Mouse (Mus musculus): ENCODE measurements around the gene Radil. TPM values are rescaled to one million over a fixed set of nuclear protein-coding genes. Genes with fewer than 3 reads are reported as not detected.

The Radil gene
- polyA plus RNA-seq, 1 experiment from 2014 or later, result 4.4 TPM

DNA sequence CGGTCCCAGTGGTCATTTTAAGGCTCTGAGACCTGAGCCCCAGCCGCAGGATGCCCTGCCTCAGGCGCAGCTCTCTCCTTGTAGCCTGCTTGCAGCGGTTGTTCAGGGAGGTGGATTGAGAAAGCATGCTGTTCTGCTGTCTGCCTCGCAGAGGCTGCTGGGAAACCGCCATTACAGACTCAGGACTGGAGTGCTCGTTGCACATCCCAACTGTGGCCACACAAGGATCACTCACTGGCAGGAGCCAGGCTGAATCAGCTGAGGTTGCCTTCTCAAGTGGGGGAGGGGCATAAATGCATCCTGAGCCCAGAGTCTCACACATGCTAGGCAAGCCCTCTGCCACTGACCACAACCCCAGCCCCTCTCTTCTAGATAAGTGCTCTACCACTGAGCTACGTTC is 105.2 kb downstream of the Radil start:
- Histone ChIP-seq H3K36me3 (ENCODE audit: control insufficient read depth, insufficient read depth, low read length) (peaks cover 4% of the 10 kb centered on the region), H3K9me3 (ENCODE audit: control insufficient read depth, low read length) (no peaks in the 10 kb centered on the region), H3K27me3 (ENCODE audit: control insufficient read depth, insufficient read depth, low read length) (no peaks in the 10 kb centered on the region), H3K4me3 (ENCODE audit: low read depth, low read length) (no peak overlapping the region), H3K9ac (ENCODE audit: low read length) (no peak overlapping the region), H3K4me1 (ENCODE audit: control insufficient read depth, insufficient read depth, low read length) (peaks cover 34% of the 10 kb centered on the region), H3K4me2 (no peak overlapping the region), H3K27ac (ENCODE audit: low read depth, low read length) (0 out of 2 replicates have a peak overlapping the region, but pooled peaks have one; percentile 22)
- 52% methylated on average over 8 of the region's 8 CpGs for WGBS
- no peak for DNase-seq (ENCODE audit: low spot score, missing footprints)
- ATAC-seq (ENCODE audit: low FRiP score), result peak; percentile 30; the same call in 1 of the 2 replicates

DNA sequence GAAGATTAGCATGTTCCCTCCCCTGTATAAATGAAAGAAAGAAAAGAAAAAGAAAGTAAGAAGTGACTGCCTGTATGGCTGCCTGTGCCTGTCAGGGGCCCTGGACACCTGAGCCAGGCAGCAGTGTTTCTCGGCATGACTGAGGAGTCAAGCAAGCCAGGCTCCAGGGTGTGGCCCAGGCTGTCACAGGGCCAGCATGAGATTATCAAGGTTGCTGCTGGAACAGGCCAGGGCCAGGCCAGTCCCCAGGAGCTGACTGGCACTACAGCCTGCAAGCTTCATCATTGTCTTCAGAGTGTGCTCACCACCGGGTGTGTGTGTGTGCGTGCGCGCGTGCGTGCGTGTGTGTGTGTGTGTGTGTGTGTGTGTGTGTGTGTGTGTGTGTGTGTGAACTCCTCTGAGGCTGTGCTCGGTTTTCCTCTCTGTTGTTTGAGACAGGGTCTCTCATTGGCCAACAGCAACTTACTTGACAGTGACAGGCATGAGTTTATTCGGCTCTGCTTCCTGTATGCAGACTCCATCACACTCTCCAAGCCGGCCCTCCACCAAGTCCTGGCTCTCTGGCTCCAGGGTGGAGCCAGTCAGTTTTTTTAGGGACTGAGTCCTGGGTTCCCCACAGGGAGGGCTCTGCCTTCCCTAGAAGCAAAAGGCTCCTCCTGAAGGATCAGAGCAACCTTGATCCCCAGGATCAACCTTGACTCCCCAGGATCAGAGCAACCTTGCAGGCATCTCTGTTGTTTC is 105.9 kb downstream of the Radil start:
- H3K36me3 ChIP-seq (ENCODE audit: control insufficient read depth, insufficient read depth, low read length), result no peaks in the 10 kb centered on the region; the same call in 1 of the 2 replicates
- H3K4me1 ChIP-seq (ENCODE audit: control insufficient read depth, insufficient read depth, low read length), result peaks cover 41% of the 10 kb centered on the region
- no peak overlapping the region for H3K4me3 ChIP-seq (ENCODE audit: low read depth, low read length)
- peak overlapping the region; percentile 22; the same call in 1 of the 2 replicates for H3K27ac ChIP-seq (ENCODE audit: low read depth, low read length)
- H3K9ac ChIP-seq (ENCODE audit: low read length), result no peak overlapping the region
- no peak for DNase-seq (ENCODE audit: low spot score, missing footprints)
- ATAC-seq (ENCODE audit: low FRiP score), result no peak
- no peaks in the 10 kb centered on the region for H3K9me3 ChIP-seq (ENCODE audit: control insufficient read depth, low read length)
- H3K27me3 ChIP-seq (ENCODE audit: control insufficient read depth, insufficient read depth, low read length), result no peaks in the 10 kb centered on the region
- 75% methylated on average over 11 of the region's 11 CpGs for WGBS
- no peak overlapping the region for H3K4me2 ChIP-seq

GRCm38 (mm10) chr5:142443994-142444393 is 106.9 kb downstream of the Radil start:
- no peak for ATAC-seq (ENCODE audit: low FRiP score)
- WGBS, result 74% methylated on average over 14 of the region's 14 CpGs
- no peak overlapping the region for H3K4me3 ChIP-seq (ENCODE audit: low read depth, low read length)
- no peaks in the 10 kb centered on the region for H3K27me3 ChIP-seq (ENCODE audit: control insufficient read depth, insufficient read depth, low read length)
- H3K27ac ChIP-seq (ENCODE audit: low read depth, low read length), result no peak overlapping the region
- H3K9me3 ChIP-seq (ENCODE audit: control insufficient read depth, low read length), result no peaks in the 10 kb centered on the region
- no peak overlapping the region for H3K9ac ChIP-seq (ENCODE audit: low read length)
- no peak for DNase-seq (ENCODE audit: low spot score, missing footprints)
- H3K4me2 ChIP-seq, result no peak overlapping the region
- no peaks in the 10 kb centered on the region for H3K36me3 ChIP-seq (ENCODE audit: control insufficient read depth, insufficient read depth, low read length)
- peaks cover 49% of the 10 kb centered on the region for H3K4me1 ChIP-seq (ENCODE audit: control insufficient read depth, insufficient read depth, low read length)

GRCm38 (mm10) chr5:142443514-142443913 is 107.4 kb downstream of the Radil start:
- H3K4me3 ChIP-seq (ENCODE audit: low read depth, low read length), result no peak overlapping the region
- no peak overlapping the region for H3K4me2 ChIP-seq
- ATAC-seq (ENCODE audit: low FRiP score), result no peak
- peaks cover 49% of the 10 kb centered on the region for H3K4me1 ChIP-seq (ENCODE audit: control insufficient read depth, insufficient read depth, low read length)
- no peak for DNase-seq (ENCODE audit: low spot score, missing footprints)
- no peaks in the 10 kb centered on the region for H3K9me3 ChIP-seq (ENCODE audit: control insufficient read depth, low read length)
- no peak overlapping the region for H3K27ac ChIP-seq (ENCODE audit: low read depth, low read length)
- no peaks in the 10 kb centered on the region for H3K27me3 ChIP-seq (ENCODE audit: control insufficient read depth, insufficient read depth, low read length)
- no peaks in the 10 kb centered on the region; the same call in 1 of the 2 replicates for H3K36me3 ChIP-seq (ENCODE audit: control insufficient read depth, insufficient read depth, low read length)
- 66% methylated on average over 15 of the region's 15 CpGs for WGBS
- no peak overlapping the region for H3K9ac ChIP-seq (ENCODE audit: low read length)

GRCm38 (mm10) chr5:142442045-142442440 is 108.9 kb downstream of the Radil start:
- Histone ChIP-seq H3K36me3 (ENCODE audit: control insufficient read depth, insufficient read depth, low read length) (no peaks in the 10 kb centered on the region; the same call in 1 of the 2 replicates), H3K4me1 (ENCODE audit: control insufficient read depth, insufficient read depth, low read length) (peaks cover 47% of the 10 kb centered on the region), H3K4me2 (no peak overlapping the region), H3K27me3 (ENCODE audit: control insufficient read depth, insufficient read depth, low read length) (no peaks in the 10 kb centered on the region), H3K27ac (ENCODE audit: low read depth, low read length) (no peak overlapping the region), H3K4me3 (ENCODE audit: low read depth, low read length) (no peak overlapping the region), H3K9ac (ENCODE audit: low read length) (no peak overlapping the region), H3K9me3 (ENCODE audit: control insufficient read depth, low read length) (no peaks in the 10 kb centered on the region)
- no peak for ATAC-seq (ENCODE audit: low FRiP score)
- WGBS, result 84% methylated on average over 7 of the region's 7 CpGs
- no peak for DNase-seq (ENCODE audit: low spot score, missing footprints)

DNA sequence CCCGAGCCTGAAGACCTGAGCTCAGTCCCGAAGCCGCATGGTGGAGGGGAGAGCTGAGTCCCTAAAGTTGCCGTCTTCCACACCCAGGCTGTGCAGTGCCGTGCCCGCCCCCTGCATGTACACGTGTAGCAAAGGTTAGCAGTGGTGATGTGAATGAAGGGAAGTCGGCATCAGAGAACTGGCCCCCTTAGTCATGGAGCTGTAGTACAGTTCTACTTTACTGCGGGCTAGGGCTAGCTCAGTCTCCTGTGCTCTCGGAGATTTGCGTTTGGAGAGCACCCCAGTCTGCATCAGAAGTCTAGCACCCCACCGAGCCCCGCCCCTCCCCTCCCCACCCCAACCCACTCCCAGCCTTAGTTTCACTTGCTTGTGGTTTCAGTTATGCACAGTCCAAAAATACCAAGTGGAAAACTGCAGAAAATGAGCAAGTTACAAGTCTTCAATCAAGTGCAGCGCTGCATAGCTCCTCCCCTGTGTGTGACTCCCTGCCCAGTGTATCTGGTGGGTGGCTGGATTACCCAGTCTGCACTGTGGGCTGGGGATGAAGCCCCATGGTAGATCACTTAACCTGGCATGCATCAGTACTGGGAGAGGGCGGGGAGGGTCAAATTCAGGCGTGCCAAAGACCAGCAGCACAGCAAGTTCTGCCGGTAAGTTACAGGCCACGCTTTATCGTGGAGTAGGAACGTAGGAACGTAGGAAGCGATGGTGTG is 109.4 kb downstream of the Radil start:
- Histone ChIP-seq H3K36me3 (ENCODE audit: control insufficient read depth, insufficient read depth, low read length) (no peaks in the 10 kb centered on the region; the same call in 1 of the 2 replicates), H3K27ac (ENCODE audit: low read depth, low read length) (peak overlapping the region; percentile 79), H3K9me3 (ENCODE audit: control insufficient read depth, low read length) (no peaks in the 10 kb centered on the region), H3K9ac (ENCODE audit: low read length) (peak overlapping the region; percentile 49), H3K4me1 (ENCODE audit: control insufficient read depth, insufficient read depth, low read length) (peaks cover 47% of the 10 kb centered on the region), H3K27me3 (ENCODE audit: control insufficient read depth, insufficient read depth, low read length) (no peaks in the 10 kb centered on the region), H3K4me2 (peak overlapping the region; percentile 48), H3K4me3 (ENCODE audit: low read depth, low read length) (peak overlapping the region; percentile 25)
- DNase-seq (ENCODE audit: low spot score, missing footprints) (no peak), ATAC-seq (ENCODE audit: low FRiP score) (no peak)
- 66% methylated on average over 22 of the region's 22 CpGs for WGBS

DNA sequence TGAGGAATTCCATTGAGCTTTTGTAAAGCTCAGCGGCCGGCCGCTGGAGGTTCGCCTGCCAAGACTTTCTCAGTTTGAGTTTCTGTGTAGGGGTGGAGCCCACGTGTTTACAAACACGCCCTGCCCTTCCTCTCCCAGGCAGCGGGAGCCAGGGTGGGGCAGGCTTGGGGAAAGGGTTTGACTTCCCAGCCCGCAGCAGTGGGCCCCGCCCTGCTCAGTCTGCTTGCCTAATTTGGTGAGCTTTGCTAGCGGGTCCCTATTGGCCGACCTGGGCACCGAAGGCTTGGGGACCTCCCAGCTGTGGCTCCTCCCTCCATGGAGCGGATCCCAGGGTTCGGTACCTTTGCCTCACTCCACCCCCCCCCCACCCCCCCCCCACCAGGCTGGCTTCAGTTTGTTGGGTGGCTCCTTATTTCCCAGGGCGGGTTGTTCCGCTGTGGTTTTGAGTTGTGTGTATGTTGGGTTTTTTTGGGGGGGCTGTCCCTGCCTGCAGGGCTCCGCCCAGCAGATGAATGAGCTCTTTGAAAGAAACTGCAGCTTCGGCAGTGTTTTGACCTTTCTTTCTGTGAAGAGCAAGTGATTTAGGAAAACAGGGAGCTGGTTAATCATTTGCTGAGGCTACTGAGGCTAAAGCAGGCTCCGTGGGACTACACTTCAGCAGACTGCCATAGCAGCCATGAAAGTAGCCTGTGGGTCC is 110.3 kb downstream of the Radil start:
- no peaks in the 10 kb centered on the region for H3K27me3 ChIP-seq (ENCODE audit: control insufficient read depth, insufficient read depth, low read length)
- no peaks in the 10 kb centered on the region for H3K9me3 ChIP-seq (ENCODE audit: control insufficient read depth, low read length)
- peaks cover 7% of the 10 kb centered on the region for H3K36me3 ChIP-seq (ENCODE audit: control insufficient read depth, insufficient read depth, low read length)
- DNase-seq (ENCODE audit: low spot score, missing footprints) (peak; percentile 96), ATAC-seq (ENCODE audit: low FRiP score) (peak; percentile 93)
- peak overlapping the region; percentile 79 for H3K27ac ChIP-seq (ENCODE audit: low read depth, low read length)
- peaks cover 42% of the 10 kb centered on the region for H3K4me1 ChIP-seq (ENCODE audit: control insufficient read depth, insufficient read depth, low read length)
- H3K4me2 ChIP-seq, result peak overlapping the region; percentile 48
- H3K4me3 ChIP-seq (ENCODE audit: low read depth, low read length), result peak overlapping the region; percentile 25
- peak overlapping the region; percentile 49 for H3K9ac ChIP-seq (ENCODE audit: low read length)
- WGBS, result under 1% methylated on average over 19 of the region's 19 CpGs

DNA sequence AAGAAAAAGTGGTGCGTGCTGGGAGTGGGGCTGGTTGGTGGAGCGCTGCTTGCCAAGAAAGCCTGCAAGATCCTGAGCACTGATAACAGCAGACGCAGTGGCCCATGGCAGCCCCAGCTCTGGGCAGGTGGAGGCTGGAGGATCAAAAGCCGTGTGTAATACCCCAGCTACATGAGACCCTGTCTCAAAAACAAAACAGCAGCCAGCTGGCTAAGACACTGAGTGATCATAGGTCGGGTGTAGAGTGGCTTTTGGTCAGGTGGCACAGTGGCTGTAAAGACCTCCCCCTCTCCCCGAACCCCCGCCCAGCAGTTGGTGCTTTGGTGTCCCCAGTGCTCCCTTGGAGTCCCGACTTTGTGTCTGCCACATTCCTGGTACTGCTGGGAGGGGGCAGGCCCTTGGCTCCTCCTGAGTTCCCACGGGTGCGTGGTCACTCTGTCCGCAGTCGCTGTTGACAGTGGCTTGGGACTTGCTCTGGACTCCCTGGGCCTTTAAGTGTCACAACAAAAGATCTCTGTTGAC is 110.9 kb downstream of the Radil start:
- Histone ChIP-seq H3K4me3 (ENCODE audit: low read depth, low read length) (peak overlapping the region; percentile 25), H3K27ac (ENCODE audit: low read depth, low read length) (peak overlapping the region; percentile 79), H3K27me3 (ENCODE audit: control insufficient read depth, insufficient read depth, low read length) (no peaks in the 10 kb centered on the region), H3K4me1 (ENCODE audit: control insufficient read depth, insufficient read depth, low read length) (peaks cover 37% of the 10 kb centered on the region), H3K4me2 (peak overlapping the region; percentile 48), H3K9ac (ENCODE audit: low read length) (peak overlapping the region; percentile 30; the same call in 1 of the 2 replicates), H3K36me3 (ENCODE audit: control insufficient read depth, insufficient read depth, low read length) (peaks cover 7% of the 10 kb centered on the region), H3K9me3 (ENCODE audit: control insufficient read depth, low read length) (no peaks in the 10 kb centered on the region)
- DNase-seq (ENCODE audit: low spot score, missing footprints) (peak; percentile 95), ATAC-seq (ENCODE audit: low FRiP score) (peak; percentile 79)
- WGBS, result 2% methylated on average over 12 of the region's 12 CpGs
